Mouse (Mus musculus) gastrocnemius, adult 8-10 months (tissue): ENCODE results near the gene Specc1l. TPM values are rescaled to one million over a fixed set of nuclear protein-coding genes. Genes with fewer than 3 reads are reported as not detected.

Source experiments
- DNase-seq, 2 experiments: peaks; one replicate each; pipeline ENCODE4 v3.0.0; 2022; ENCODE audit warnings: low spot score in 2 of 2
- total RNA-seq, 4 experiments: library from RNA; stranded (reverse); gene quantifications; 2 replicates each; pipeline ENCODE4 v1.2.4; 2022

Specc1l gene
- total RNA-seq, 4 experiments from 2014 or later, result 38.2 to 51.2 (median 44.4) TPM

GRCm38 (mm10) chr10:75224154-75224553, 12.3 kb downstream of the Specc1l start:
- DNase-seq, result no peak

- no peak for DNase-seq
Measured at GRCm38 (mm10) chr10:75224630-75225029, 12.8 kb downstream of the Specc1l start.

DNA sequence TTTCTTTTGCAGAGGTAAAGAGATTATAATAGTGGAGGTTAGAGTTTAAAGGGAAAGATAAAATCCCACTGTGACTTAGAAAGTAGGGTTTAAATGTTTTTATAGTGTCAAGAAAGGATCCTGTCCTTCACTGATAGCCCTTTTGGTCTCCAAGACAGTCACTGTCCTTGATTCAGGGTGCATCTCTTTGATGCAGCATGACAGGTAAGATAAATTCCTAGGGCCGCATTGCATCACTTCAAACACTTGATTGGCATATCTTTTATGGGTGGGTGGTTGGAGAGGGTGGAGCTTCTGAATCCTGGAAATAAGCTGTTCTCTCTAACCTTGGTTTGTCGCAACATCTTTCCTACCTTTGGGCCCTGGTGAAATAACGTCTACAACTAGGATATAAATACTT, 15.5 kb downstream of the Specc1l start:
- no peak for DNase-seq

DNA sequence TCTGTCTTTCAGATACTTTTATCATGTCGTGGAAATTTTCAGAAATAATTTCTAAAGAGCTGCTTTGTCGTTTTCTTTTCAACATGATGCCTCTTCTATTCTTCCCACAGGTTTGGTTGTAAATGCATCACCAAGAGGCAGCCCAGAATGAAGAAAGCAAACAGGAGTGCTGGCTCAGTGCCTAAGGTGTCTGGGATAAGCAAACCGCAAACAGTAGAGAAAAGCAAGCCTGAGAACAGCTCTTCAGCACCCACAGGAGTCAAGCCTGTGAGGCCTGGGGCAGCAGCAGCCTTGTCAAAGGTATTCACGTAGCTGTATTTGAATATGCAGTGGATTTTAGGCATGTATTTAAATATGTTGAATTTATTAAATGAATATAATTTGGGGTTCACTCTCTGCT, 18.7 kb downstream of the Specc1l start:
- no peak for DNase-seq

DNA sequence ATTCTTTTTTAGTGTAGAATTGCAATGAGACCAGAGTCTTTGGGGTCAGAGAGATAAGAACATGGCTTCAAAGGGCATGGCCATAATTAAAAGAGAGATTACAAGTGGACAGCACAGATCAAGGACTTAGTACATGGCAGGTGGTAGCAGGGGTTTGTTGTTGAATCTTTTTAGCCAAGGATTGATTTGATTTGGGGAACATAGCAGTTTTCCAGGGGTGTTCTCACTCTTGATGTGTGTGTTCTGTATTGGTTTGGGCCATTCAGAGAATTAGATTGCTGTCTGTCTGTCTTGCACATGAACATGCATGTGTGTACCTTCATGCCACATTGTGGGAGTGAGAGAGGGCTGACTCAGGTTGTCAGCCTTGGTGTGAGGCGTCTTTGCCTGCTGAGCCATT, 20.0 kb downstream of the Specc1l start:
- no peak for DNase-seq

- DNase-seq, result no peak
Measured at GRCm38 (mm10) chr10:75232612-75233155, 20.8 kb downstream of the Specc1l start.

DNA sequence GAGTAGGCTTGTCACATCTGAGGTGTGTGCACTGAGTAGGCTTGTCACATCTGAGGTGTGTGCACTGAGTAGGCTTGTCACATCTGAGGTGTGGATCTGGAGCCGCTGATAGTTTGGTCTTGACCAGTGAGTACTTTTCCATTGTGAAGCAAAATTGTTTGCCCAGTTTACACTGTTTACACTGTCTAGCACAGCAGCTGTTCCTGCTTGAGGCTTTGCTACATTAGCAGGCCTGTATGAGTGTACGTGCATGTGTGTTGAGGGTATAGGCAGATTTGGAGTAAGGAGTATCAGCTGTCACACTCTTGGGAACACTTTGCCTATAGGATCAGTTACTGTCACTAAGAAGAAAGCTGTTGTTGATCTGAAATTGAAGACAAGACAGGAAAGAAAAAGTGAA, 21.6 kb downstream of the Specc1l start:
- DNase-seq, result no peak

DNA sequence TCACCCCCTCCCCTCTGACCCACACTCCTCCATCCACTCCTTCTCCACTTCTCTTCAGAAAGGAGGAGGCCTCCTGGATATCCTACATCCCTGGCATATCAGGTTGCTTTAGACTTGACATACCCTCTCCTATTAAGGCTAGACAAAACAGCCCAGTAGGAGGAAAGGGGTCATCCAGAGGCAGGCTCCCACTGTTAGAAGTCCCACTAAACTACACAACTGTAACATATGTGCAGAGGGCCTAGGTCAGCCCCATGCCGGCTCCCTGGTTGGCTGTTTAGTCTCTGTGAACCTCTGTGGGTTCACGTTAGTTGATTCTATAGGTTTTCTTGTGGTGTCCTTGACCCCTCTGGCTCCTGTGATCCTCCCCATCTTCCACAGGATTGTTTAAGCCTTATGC, 23.9 kb downstream of the Specc1l start:
- no peak for DNase-seq

DNA sequence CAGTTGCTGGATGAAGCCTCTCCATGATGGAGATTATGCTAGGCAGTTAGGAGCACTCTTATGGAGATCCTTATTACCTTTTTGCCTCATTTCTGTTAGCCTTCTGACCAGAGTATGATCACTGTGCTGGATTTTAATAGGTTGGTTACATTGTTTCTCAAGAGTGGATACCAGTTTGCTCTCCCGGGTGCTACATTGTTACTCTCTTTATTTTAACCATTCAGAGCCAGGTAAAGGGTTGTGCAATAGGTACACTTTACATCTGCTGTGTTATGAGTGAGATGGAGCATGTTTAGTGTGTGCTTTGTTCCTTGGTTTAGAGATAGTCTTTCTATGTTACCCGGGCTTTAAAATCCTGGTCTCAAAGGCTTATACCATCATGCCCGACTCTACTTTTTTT, 24.3 kb downstream of the Specc1l start:
- DNase-seq, result no peak

DNA sequence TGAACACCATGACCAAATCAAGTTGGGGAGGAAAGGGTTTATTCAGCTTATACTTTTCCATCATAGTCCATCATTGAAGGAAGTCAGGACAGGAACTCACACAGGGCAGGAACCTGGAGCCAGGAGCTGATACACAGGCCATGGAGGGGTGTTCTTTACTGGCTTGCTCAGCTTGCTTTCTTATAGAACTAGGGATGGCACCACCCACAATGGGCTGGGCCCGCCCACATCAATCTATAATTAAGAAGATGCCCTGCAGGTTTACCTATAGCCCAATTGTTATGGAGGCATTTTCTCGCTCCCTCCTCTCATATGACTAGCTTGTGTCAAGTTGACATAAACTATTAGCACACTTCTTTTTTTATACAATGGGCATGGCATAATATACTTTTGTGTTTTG, 25.3 kb downstream of the Specc1l start:
- no peak for DNase-seq

DNA sequence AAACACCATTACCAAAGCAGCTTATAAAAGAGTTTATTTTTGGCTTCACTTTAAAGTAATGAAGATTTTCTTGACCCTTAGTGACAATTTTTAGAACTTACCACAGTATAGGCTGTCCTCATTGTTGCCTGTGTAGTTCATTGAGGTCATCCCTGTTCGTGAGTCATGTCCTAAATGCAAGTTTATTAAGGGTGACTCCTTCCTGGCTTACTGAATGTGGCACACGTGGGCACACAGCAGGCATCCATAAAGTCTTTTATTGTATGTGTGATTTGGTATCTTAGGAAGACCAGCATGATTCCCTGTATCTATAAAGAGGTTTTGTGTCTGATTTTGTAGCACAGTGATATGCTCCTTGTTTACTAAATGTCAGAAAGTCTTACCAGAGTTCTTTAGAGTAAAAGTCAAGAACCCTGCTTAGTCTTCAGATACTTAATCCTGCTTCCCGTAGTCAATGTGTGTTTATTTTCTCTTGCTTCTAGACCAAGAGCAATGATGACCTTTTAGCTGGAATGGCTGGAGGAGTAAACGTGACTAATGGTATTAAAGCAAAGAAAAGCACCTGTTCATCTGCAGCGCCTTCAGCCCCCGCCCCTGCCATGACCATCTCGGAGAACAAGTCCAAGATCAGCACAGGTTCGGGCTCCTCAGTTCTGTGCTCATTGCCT, 28.8 kb downstream of the Specc1l start:
- DNase-seq, result no peak

GRCm38 (mm10) chr10:75245806-75246205, 33.9 kb downstream of the Specc1l start:
- DNase-seq, result no peak

DNA sequence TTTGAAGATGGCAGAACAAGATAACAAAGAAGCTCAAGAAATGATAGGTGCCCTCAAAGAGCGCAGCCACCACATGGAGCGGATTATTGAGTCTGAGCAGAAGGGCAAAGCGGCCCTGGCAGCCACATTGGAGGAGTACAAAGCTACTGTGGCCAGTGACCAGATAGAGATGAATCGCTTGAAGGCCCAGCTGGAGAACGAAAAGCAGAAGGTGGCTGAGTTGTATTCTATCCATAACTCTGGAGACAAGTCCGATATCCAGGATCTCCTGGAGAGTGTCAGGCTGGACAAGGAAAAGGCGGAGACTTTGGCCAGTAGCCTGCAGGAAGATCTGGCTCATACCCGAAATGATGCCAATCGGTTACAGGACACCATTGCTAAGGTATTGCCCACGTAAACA, 34.5 kb downstream of the Specc1l start:
- no peak for DNase-seq

GRCm38 (mm10) chr10:75251011-75251410, 39.1 kb downstream of the Specc1l start:
- DNase-seq, result no peak

DNA sequence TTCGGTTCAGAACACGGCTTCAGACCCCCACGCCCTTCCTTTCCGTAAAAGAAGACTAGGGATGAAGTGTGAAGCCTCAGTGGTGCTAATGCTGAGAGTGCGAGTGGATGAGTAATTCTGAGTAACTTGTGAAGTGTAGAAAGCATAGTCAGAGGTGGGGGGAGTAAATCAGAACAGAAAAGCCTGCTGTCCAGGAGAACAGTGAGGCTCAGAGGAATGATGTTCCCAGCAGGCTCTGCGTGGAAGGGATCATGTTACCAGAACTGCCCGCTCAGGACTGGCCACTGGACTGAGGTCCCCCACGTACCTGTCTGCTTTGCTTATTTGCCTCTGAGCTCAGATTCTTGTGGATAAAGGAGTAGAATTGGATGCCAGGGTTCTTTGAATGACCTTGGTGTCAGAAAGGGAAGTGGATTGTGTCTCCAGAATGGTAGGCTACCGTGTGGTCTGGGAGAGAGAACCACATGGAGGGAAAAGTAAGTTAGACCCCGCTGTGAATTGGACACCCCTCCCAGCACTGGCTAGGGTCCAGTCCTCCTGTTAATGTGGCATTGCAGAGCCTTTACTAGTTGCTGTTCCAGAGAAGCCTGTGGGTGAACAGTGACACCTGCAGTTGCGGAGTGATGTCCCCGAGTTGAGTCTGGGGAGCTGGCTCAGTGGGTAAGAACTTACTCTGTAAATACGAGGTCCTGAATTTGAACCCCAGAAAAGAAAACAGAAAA, 40.6 kb downstream of the Specc1l start:
- no peak for DNase-seq

GRCm38 (mm10) chr10:75255091-75255490, 43.2 kb downstream of the Specc1l start:
- no peak for DNase-seq

DNA sequence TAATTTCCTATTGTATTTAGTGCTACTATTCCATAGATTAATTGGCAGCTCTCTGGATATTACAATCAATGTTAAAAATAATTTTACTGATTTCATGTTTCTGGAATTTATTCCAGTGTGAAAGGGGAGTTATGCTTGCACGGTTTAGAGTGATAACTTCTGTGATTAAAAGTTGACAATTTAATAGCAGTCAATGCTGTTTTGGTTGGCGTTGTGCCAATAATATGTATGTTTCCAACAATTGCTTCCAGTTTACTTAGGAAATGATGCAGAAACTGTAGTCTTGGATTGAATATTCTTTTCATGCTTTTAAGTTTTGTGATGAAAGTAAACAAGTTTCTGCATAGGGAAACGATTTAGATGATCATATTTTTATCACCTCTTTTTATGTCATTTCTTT, 45.5 kb downstream of the Specc1l start:
- DNase-seq, result no peak

GRCm38 (mm10) chr10:75258241-75258640, 46.4 kb downstream of the Specc1l start:
- DNase-seq, result no peak

DNA sequence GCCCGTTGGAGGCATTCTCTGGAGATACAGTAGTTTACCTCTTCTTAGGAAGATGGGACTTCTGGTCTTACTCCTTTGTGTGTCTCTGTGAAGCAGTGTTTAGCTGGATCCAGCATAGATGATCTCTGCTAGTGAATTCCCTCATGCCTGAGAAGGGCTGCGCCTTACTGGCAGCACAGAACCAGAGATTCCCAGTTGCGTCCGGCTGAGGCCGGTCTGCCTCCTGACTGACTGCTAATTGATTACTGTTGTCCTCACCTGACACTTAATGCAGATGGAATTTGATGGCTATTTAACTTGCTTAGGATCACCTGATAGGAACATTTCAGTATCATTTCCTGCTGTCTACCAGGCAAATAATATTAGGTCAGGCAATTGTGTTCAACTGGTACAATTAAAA, 49.4 kb downstream of the Specc1l start:
- DNase-seq, result no peak

DNA sequence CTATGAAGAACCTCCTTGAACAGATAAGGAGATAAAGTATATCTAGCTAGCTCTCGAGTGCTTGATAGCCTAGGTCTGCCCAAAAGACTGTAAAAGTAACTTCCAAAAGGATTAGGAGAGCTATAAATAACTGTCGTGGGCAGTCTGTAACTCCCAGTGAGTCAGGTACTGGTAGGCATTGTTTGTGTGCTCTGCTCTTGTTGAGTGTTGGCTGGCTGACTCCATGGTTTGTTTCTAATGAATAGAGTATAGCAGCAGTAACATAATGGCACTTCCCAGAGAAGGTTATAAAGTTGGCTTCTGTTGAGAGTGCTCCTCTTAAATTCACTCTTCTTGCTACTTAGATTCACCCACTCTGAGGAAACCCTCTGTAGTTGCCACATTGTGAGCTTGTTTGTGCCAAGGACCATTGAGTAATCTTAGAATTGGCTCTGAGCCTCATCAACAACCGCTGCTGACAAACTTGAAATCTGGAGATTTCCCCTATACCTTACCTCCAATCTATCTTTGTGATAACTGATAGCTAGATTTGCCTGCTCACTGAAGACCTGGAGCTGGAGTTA, 53.2 kb downstream of the Specc1l start:
- no peak for DNase-seq

DNA sequence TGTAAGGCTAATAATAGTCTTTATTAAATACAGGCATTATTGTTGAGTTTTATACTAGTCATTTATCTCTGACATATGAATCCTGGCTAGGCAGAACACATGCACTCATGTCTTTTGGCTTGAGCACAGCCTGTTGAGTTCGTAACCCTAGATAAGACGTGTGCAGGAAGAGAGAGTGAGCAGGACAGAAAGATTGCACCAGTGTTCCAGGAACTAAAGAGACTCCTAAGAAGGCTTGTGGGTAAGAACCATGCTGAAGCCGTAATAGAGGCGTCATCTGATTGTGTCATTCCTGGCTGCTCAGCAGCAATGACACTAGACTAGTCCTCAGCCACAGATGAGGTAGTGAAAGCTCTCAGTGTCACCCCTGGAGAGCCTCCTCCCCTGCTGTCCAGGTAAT, 61.1 kb downstream of the Specc1l start:
- DNase-seq, result no peak

GRCm38 (mm10) chr10:75276427-75277013, 64.6 kb downstream of the Specc1l start:
- no peak for DNase-seq
